Mouse (Mus musculus) liver, embryonic 14.5 days (tissue): Measurements from ENCODE around the gene Eya4. TPM values are rescaled to one million over a fixed set of nuclear protein-coding genes. Genes with fewer than 3 reads are reported as not detected.

Experiments used
- ATAC-seq: fragments of 200-750 bp; cut with Nextera tagmentation; 2 replicates; pipeline ENCODE4 v1.8.0; 2017; ENCODE audit warnings: moderate number of reproducible peaks, mild to moderate bottlenecking, moderate library complexity; ENCODE audit not compliant: insufficient read depth
- DNase-seq, 3 experiments: peaks; one replicate each; pipeline ENCODE4 v3.0.0-alpha.2; 2012 to 2013; ENCODE audit warnings: low read depth in 3 of 3, low spot score in 3 of 3
- H3K27ac ChIP-seq: fragments of 300-500 bp; sonication (generic); 2 replicates; pipeline ENCODE4 v1.5.1; 2014; ENCODE audit warnings: moderate library complexity, mild to moderate bottlenecking, control low read depth, inconsistent platforms
- H3K27me3 ChIP-seq: fragments of 300-500 bp; sonication (generic); 2 replicates; pipeline ENCODE4 v1.6.1; 2014; ENCODE audit warnings: mild to moderate bottlenecking, low read length, moderate library complexity; ENCODE audit not compliant: control insufficient read depth, insufficient read depth
- H3K36me3 ChIP-seq: fragments of 300-500 bp; sonication (generic); replicated peaks from 2 replicates; pipeline ENCODE4 v1.6.1; 2014; ENCODE audit warnings: low read depth; ENCODE audit not compliant: control insufficient read depth, insufficient read depth
- H3K4me1 ChIP-seq, 2 experiments: fragments of 200-500 bp in 1 of 2; fragments of 300-500 bp in 1 of 2; sonication (generic) in 1 of 2; replicated peaks; 2 replicates each; pipeline ENCODE4 v1.6.1; 2012 to 2014; ENCODE audit warnings: antibody characterized with exemption in 1 of 2, inconsistent platforms in 1 of 2, low read length in 1 of 2; ENCODE audit not compliant: control insufficient read depth in 2 of 2, insufficient read depth in 2 of 2
- H3K4me2 ChIP-seq: fragments of 300-500 bp; sonication (generic); 2 replicates; pipeline ENCODE4 v1.6.1; 2014; ENCODE audit warnings: low read depth, mild to moderate bottlenecking, control low read depth, moderate library complexity
- H3K4me3 ChIP-seq, 2 experiments: fragments of 200-500 bp in 1 of 2; fragments of 300-500 bp in 1 of 2; sonication (generic) in 1 of 2; 2 replicates each; pipeline ENCODE4 v1.5.1; 2012 to 2014; ENCODE audit warnings: low read depth in 2 of 2, low read length in 2 of 2, mild to moderate bottlenecking in 2 of 2, control low read depth in 1 of 2, inconsistent platforms in 1 of 2, moderate library complexity in 1 of 2; ENCODE audit not compliant: insufficient read depth in 1 of 2
- H3K9ac ChIP-seq: fragments of 300-500 bp; sonication (generic); replicated peaks from 2 replicates; pipeline ENCODE4 v1.6.1; 2014; ENCODE audit warnings: mild to moderate bottlenecking, control low read depth, moderate library complexity
- H3K9me3 ChIP-seq: fragments of 300-500 bp; sonication (generic); 2 replicates; pipeline ENCODE4 v1.6.1; 2016; ENCODE audit warnings: low read length, mixed read lengths; ENCODE audit not compliant: control insufficient read depth
- CTCF ChIP-seq: IDR thresholded peaks from 2 replicates; pipeline ENCODE4 v1.5.1; 2016; ENCODE audit warnings: antibody characterized with exemption, low read depth, control low read depth
- EP300 ChIP-seq: IDR thresholded peaks from 2 replicates; pipeline ENCODE4 v1.6.1; 2016; ENCODE audit warnings: antibody characterized with exemption, low read depth
- WGBS: fragments of 180-500 bp; shearing (Covaris S2); extraction: QIAGEN DNeasy Blood & Tissue Kit; methylation state at CpG from one replicate; pipeline ENCODE4 v1.1.7; 2014; ENCODE audit not compliant: insufficient replicate concordance; 5-methylcytosine and 5-hydroxymethylcytosine counted together
- polyA plus RNA-seq, 2 experiments: library from polyadenylated mRNA; depleted of rRNA in 1 of 2; stranded (reverse) in 1 of 2; unstranded in 1 of 2; fragments of >200 nt; fragmentation: Nextera tagmentation in 1 of 2; extraction: Ambion mirVana in 1 of 2; gene quantifications; 2 replicates each; pipeline versions ENCODE4 v1.2.1 to v1.2.3; 2012 to 2014

Eya4 gene
- polyA plus RNA-seq, 2 experiments = 0.13 to 0.19 TPM

DNA sequence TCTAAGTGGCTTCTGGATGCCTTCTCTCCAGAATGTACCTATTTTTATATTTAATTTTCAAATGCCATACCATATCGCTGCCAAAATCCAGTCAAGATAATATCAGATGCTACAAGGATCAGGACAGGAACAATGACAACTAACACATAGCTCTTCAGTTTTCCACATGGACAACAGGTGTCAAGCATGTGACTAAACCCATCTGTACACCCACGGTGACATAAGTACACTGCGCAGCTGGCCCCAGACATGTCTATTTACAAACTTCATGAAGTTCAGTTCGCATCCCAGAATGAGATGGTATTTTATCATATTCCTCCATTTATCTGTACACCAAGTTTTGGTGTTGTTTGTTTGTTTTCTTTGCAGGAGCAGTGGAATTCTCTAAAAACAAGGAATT is 154.2 kb downstream of the Eya4 start:
- H3K27me3 ChIP-seq = no peaks in the 10 kb centered on the region
- H3K4me1 ChIP-seq = no peaks in the 10 kb centered on the region
- ATAC-seq (no peak), DNase-seq (no peak)
- 78% methylated on average over 4 of the region's 4 CpGs for WGBS
- no peak overlapping the region for H3K4me3 ChIP-seq
- H3K27ac ChIP-seq = no peak overlapping the region
- H3K36me3 ChIP-seq = no peaks in the 10 kb centered on the region
- no peak overlapping the region for H3K9ac ChIP-seq
- H3K9me3 ChIP-seq = no peaks in the 10 kb centered on the region
- TF ChIP-seq EP300 (no peak), CTCF (no peak)
- no peak overlapping the region for H3K4me2 ChIP-seq

DNA sequence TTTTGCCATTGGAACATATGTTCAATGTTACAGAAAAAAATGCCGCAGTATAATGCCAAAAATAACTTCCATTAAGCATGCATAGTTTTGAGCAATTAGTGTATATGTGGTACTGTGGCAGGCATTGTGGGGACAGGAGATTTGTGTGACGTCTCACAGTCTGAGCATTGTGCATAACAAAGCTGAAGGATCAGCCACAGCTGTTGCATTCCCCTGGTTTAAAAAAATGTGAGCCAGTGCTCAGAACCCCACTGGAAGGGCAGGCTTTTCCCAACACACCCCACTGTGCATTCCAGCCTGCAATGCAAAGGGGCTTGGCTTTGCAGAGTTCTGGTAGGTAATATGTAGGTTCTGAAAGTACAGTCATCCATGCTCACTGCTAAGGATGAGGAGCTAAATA is 155.2 kb downstream of the Eya4 start:
- TF ChIP-seq CTCF (no peak), EP300 (no peak)

DNA sequence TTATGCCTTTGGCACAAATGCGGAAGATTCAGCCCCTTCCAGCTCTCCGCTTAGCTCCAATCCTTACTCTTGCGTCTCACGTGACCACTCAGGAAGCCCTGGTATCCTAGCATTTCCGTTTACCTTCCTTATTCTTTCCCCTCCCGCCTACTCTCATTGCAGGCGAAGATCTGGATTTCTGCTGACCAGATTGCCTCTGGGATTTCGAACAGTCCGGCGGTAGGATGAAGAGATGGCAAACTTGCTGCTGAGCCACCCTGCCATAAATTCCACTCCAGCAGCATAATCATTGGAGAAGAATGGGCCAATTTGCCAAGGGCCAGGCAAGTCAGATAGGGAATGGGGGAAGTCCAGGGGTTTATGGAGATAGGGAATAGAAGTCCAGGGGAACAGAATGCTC is 160.8 kb downstream of the Eya4 start:
- ATAC-seq = no peak
- WGBS = 58% methylated on average over 10 of the region's 10 CpGs
- no peak for DNase-seq
- TF ChIP-seq CTCF (no peak), EP300 (no peak)
- Histone ChIP-seq H3K9me3 (no peaks in the 10 kb centered on the region), H3K36me3 (no peaks in the 10 kb centered on the region), H3K27ac (no peak overlapping the region), H3K9ac (no peak overlapping the region), H3K4me3 (no peak overlapping the region), H3K4me1 (no peaks in the 10 kb centered on the region), H3K27me3 (no peaks in the 10 kb centered on the region), H3K4me2 (no peak overlapping the region)

More for the DNA sequence above, 155.2 kb downstream of the Eya4 start:
- Histone ChIP-seq H3K27me3 (no peaks in the 10 kb centered on the region), H3K36me3 (no peaks in the 10 kb centered on the region), H3K4me2 (no peak overlapping the region), H3K9ac (no peak overlapping the region), H3K9me3 (no peaks in the 10 kb centered on the region), H3K4me3 (no peak overlapping the region), H3K4me1 (no peaks in the 10 kb centered on the region), H3K27ac (no peak overlapping the region)
- DNase-seq (no peak), ATAC-seq (no peak)
- 51% methylated on average over 2 of the region's 2 CpGs for WGBS

DNA sequence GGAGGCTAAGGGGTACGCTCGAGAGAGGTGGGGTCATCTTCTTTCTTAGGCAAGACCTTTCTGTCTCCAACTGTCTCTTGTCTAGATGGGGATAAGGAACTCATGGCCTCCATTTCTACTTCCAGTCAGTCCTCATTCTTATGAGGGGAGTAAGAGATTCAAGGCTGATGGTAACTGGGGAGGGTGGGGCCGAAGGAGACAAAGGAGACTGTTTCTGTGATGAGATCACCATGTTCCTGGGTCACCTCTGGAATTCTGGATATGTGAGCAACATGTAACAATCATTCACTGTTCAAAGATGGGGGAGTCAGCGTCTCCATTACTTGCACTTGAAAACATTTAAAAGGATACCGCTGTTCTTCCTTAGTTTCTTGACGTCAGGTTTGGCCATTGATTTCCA is 165.2 kb downstream of the Eya4 start:
- TF ChIP-seq CTCF = no peak
- TF ChIP-seq EP300 = no peak
- no peak for ATAC-seq
- Histone ChIP-seq H3K4me2 (no peak overlapping the region), H3K4me1 (no peaks in the 10 kb centered on the region), H3K9ac (no peak overlapping the region), H3K4me3 (no peak overlapping the region), H3K27me3 (no peaks in the 10 kb centered on the region), H3K9me3 (no peaks in the 10 kb centered on the region), H3K36me3 (no peaks in the 10 kb centered on the region), H3K27ac (no peak overlapping the region)
- DNase-seq = no peak
- 73% methylated on average over 6 of the region's 6 CpGs for WGBS

DNA sequence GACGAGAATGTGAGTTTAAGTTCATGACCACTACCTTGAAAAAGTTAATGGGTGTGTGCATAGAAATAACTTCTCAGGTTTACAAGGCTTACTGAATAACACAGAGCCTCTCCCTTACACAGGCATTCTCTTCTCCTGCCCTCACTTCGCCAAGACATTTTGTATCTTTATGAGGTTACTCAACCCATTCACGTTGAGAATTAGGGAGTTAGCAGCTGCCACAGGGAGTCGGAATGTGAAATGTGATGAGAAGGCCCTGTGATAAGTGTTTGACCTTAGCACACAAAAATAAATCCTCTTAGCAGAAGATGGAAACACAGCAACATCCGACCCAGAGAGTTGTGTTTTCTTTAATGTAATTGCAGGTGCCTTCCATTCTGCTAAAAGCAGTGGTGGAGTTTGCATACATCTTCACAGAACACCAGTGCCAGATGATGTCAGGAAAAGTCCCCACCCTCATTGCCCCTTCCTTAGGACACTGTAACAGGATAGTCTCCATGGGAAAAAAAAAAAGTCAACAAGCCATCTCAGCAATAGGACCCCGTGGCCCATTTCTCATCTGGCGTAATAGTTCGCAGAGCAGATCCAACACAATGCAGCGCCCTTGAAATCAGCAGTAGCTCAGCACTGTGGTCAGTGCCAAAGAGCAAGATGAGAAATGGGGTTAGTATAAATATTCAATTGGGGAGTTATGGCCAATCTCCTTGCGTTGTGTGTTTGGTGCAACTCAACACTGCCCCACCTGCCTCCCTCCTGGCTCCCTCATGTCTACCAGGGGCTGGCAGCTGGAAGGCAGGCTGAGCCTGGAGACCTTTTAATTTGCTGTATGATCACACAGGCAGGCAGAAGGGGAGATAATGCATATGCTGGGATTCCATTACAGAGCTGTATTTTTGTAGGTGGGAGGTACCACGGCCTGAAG is 168.8 kb downstream of the Eya4 start:
- Histone ChIP-seq H3K4me1 (no peaks in the 10 kb centered on the region), H3K9me3 (no peaks in the 10 kb centered on the region), H3K27ac (no peak overlapping the region), H3K4me3 (no peak overlapping the region), H3K4me2 (no peak overlapping the region), H3K9ac (no peak overlapping the region), H3K36me3 (no peaks in the 10 kb centered on the region), H3K27me3 (no peaks in the 10 kb centered on the region)
- no peak for TF ChIP-seq EP300
- TF ChIP-seq CTCF = no peak
- 70% methylated on average over 11 of the region's 11 CpGs for WGBS
- ATAC-seq (no peak), DNase-seq (no peak)
